Mouse (Mus musculus): Measurements from ENCODE around the gene Vps4b. TPM values are rescaled to one million over a fixed set of nuclear protein-coding genes. Genes with fewer than 3 reads are reported as not detected.

Vps4b gene
- total RNA-seq, 1 experiment from 2014 or later, result 126 TPM

DNA sequence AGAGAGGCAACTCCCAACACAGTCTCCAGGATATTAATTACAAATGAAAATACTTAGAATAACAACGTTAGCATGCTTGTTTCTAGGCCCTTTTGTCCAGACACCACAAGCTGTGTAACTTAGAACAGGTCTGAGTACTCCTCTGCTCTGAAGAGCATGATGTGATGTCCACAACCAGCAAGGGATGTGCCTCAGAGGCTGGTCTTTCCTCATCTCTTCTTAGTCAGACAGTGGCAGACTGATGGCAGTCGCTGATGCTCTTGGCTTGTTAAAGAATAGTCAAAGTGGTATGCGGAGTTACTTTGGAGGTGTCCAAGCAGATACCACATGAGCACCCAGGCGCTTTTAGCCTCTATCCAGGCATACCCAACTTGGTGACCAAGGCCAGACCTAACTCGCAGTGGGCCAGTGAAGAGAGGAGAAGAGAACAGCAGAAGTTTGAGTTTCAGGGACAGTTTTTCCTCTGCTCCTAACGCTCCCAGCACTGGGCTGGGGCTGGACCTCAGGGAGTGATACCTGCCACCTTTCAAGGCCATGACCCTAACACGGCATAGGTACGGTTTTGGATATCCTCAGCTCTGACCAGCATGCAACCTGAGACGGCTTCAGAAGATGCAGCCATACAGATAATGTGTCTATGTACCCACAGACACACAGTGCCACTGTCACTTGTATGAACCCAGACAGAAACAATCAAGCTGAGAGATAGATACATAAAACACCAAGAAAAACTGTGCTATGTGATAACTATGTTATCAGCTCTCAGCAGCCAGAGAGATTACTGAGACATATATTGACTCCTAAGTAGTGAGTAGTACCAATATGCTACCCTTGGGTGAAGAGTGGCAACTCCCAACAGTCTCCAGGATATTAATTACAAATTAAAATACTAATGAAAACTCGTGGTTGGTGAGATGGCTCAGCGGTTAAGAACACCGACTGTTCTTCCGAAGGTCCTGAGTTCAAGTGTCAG, 81.1 kb downstream of the Vps4b start:
- no peak for ATAC-seq (replicated peaks in 1 of 2; ENCODE audit: insufficient read depth in 1 of 2, low FRiP score in 2 of 2, low TSS enrichment in 1 of 2, low read depth in 1 of 2, poor library complexity in 2 of 2, severe bottlenecking in 2 of 2)

DNA sequence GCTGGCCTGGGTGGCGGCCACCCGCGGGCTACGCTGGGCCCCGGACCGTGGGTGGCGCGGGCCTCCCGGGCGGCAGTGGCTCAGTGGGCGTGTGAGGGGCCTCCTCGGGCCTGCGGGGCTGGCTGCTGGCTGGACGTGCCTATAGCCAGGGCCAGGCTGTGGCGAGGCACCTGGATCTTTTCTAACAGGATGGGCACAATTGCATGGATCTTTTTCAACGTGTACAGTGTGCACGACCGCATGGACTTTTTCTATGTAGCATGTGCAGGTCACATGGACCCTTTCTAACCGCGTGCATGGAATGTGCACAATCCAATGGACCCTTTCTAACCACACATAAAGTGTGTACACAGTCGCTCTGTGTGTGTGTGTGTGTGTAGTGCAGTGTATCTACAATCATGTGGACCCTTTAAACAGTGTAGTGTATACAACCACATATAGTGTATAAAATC, 82.0 kb downstream of the Vps4b start:
- ATAC-seq (replicated peaks in 1 of 2; ENCODE audit: insufficient read depth in 1 of 2, low FRiP score in 2 of 2, low TSS enrichment in 1 of 2, low read depth in 1 of 2, poor library complexity in 2 of 2, severe bottlenecking in 2 of 2), result peak; percentile 3 to 5; a peak in 3 of 4 replicates

Other genes starting within 250 kb of the Vps4b start
- 36.3 and 39.6 TPM in 2 replicates for gene Bcl2, start 82.5 kb downstream of the Vps4b start, total RNA-seq (2017)
- gene Kdsr, start 37.0 kb downstream of the Vps4b start, total RNA-seq (2017), result 30.3 and 69.4 TPM in 2 replicates
- gene Serpinb5, start 64.4 kb upstream of the Vps4b start, total RNA-seq (2017), result not detected in 2 replicates
- not detected in 2 replicates for gene Serpinb12, start 137.7 kb upstream of the Vps4b start, total RNA-seq (2017)
- not detected in 2 replicates for gene Serpinb13, start 184.3 kb upstream of the Vps4b start, total RNA-seq (2017)

Data from hematopoietic stem cell, adult 5-6 weeks (primary cell).